In the genomic region with DNA sequence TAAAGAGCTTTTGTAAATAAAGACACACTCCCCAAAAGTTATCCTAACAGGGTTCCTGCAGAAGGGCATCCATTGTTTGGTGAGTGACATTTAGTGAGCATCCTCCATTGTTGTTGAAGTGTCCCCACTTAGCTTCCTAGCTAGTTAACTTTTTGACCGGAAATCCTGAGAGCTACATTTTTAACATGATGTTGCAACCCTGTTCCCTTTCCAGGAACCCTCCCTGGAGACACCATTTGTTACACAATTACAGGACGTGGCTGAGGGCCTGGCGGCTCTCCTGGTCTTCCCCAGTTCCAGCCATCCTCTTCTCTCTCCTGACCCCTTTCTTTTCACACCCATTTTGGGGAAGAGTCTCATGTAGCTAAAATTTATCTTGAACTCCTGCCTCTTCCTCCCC, we compare ENCODE assay signal across 8 mouse cellular contexts. TPM values are rescaled to one million over a fixed set of nuclear protein-coding genes. Genes with fewer than 3 reads are reported as not detected.
DNase-seq lines count a peak whose midpoint lies in the region; ATAC-seq and TF ChIP-seq lines count a peak whose summit lies in the region.

No protein-coding gene starts in this region.

- H3K9ac ChIP-seq in midbrain, embryonic 15.5 days: no peak overlapping the region
- H3K9ac ChIP-seq in midbrain, postnatal 0 days (replicated peaks; ENCODE audit: low read length, poor library complexity, severe bottlenecking): no peak overlapping the region
- H3K9ac ChIP-seq in kidney, postnatal 0 days (ENCODE audit: low read depth, low read length): no peak overlapping the region
- no peak overlapping the region for H3K9ac ChIP-seq in midbrain, embryonic 16.5 days (ENCODE audit: low read depth, low read length)

- intact Hi-C loops in gastrocnemius, postnatal 14 days (cut with DNase I; ENCODE audit: low total_unique reads): no loop called here

- H3K27ac ChIP-seq in midbrain, embryonic 15.5 days: no peak overlapping the region
- no peak overlapping the region for H3K27ac ChIP-seq in midbrain, postnatal 0 days (ENCODE audit: low read depth, low read length)
- peak overlapping the region; percentile 81 for H3K27ac ChIP-seq in kidney, postnatal 0 days
- H3K27ac ChIP-seq in midbrain, embryonic 16.5 days (ENCODE audit: low read length): no peak overlapping the region

- peak overlapping the region; percentile 80; the same call in 1 of the 2 replicates for H3K4me2 ChIP-seq in midbrain, embryonic 15.5 days
- no peak overlapping the region for H3K4me2 ChIP-seq in midbrain, postnatal 0 days (ENCODE audit: low read depth, low read length, poor library complexity, severe bottlenecking)
- no peak overlapping the region for H3K4me2 ChIP-seq in kidney, postnatal 0 days (ENCODE audit: low read length)
- H3K4me2 ChIP-seq in midbrain, embryonic 16.5 days (ENCODE audit: low read length): peak overlapping the region; percentile 80; the same call in 1 of the 2 replicates

- 71% methylated on average over 3 of the region's 3 CpGs for WGBS in midbrain, embryonic 15.5 days
- 80% methylated on average over 3 of the region's 3 CpGs for WGBS in midbrain, postnatal 0 days
- WGBS in kidney, postnatal 0 days: 29% methylated on average over 3 of the region's 3 CpGs
- WGBS in midbrain, embryonic 16.5 days: 71% methylated on average over 3 of the region's 3 CpGs

- no peak for ATAC-seq in midbrain, embryonic 15.5 days (replicated peaks)
- ATAC-seq in midbrain, postnatal 0 days (ENCODE audit: low FRiP score): no peak
- no peak for ATAC-seq in kidney, postnatal 0 days (replicated peaks; ENCODE audit: low FRiP score, low read depth)
- ATAC-seq in midbrain, embryonic 16.5 days: no peak

- no peaks in the 10 kb centered on the region for H3K9me3 ChIP-seq in midbrain, embryonic 15.5 days
- H3K9me3 ChIP-seq in midbrain, postnatal 0 days (ENCODE audit: low read length): no peaks in the 10 kb centered on the region
- no peaks in the 10 kb centered on the region for H3K9me3 ChIP-seq in kidney, postnatal 0 days (replicated peaks; ENCODE audit: low read length)
- no peaks in the 10 kb centered on the region for H3K9me3 ChIP-seq in midbrain, embryonic 16.5 days (replicated peaks; ENCODE audit: control insufficient read depth, low read length, poor library complexity, severe bottlenecking)

- no peak overlapping the region for H3K4me3 ChIP-seq in midbrain, embryonic 15.5 days
- no peak overlapping the region for H3K4me3 ChIP-seq in midbrain, postnatal 0 days (ENCODE audit: low read depth, low read length)
- no peak overlapping the region for H3K4me3 ChIP-seq in kidney, postnatal 0 days (replicated peaks; ENCODE audit: low read depth, low read length)
- H3K4me3 ChIP-seq in midbrain, embryonic 16.5 days (ENCODE audit: low read depth, low read length): no peak overlapping the region

- no peaks in the 10 kb centered on the region for H3K36me3 ChIP-seq in midbrain, embryonic 15.5 days (replicated peaks)
- no peaks in the 10 kb centered on the region for H3K36me3 ChIP-seq in midbrain, postnatal 0 days (ENCODE audit: insufficient read depth, low read length)
- H3K36me3 ChIP-seq in kidney, postnatal 0 days (ENCODE audit: insufficient read depth, low read length): no peaks in the 10 kb centered on the region
- H3K36me3 ChIP-seq in midbrain, embryonic 16.5 days (ENCODE audit: control insufficient read depth, insufficient read depth, low read length): no peaks in the 10 kb centered on the region

- no peak for TF ChIP-seq CTCF in midbrain, postnatal 0 days (IDR thresholded peaks at IDR 0.05)
- TF ChIP-seq CTCF in kidney, postnatal 0 days (IDR thresholded peaks at IDR 0.05; ENCODE audit: low read depth): no peak

- H3K4me1 ChIP-seq in midbrain, embryonic 15.5 days: peaks cover 36% of the 10 kb centered on the region
- H3K4me1 ChIP-seq in midbrain, postnatal 0 days (ENCODE audit: insufficient read depth, low read length): peaks cover 14% of the 10 kb centered on the region
- H3K4me1 ChIP-seq in kidney, postnatal 0 days (replicated peaks; ENCODE audit: insufficient read depth, low read length): peaks cover 5% of the 10 kb centered on the region; the same call in 1 of the 2 replicates
- H3K4me1 ChIP-seq in midbrain, embryonic 16.5 days (ENCODE audit: control insufficient read depth, insufficient read depth, low read length): peaks cover 25% of the 10 kb centered on the region

- no peaks in the 10 kb centered on the region for H3K27me3 ChIP-seq in midbrain, embryonic 15.5 days (replicated peaks)
- H3K27me3 ChIP-seq in midbrain, postnatal 0 days (ENCODE audit: insufficient read depth, low read length): no peaks in the 10 kb centered on the region
- no peaks in the 10 kb centered on the region for H3K27me3 ChIP-seq in kidney, postnatal 0 days (ENCODE audit: insufficient read depth, low read length)
- H3K27me3 ChIP-seq in midbrain, embryonic 16.5 days (ENCODE audit: control insufficient read depth, insufficient read depth, low read depth, low read length): no peaks in the 10 kb centered on the region

- no peak for DNase-seq in midbrain, postnatal 0 days (ENCODE audit: low spot score)
- DNase-seq in gastrocnemius, postnatal 14 days: peak; percentile 69
- DNase-seq in kidney, postnatal 0 days (ENCODE audit: low spot score): peak; percentile 50
- DNase-seq in left cerebral cortex, adult 11 months (ENCODE audit: low spot score): no peak
- DNase-seq in thymus, adult 18-20 months: no peak
- DNase-seq in cerebellum, adult 11-12 months: no peak

RNA-seq across cellular contexts. Expression of a gene that starts 1.1 kb away (rescaled TPM):
- polyA plus RNA-seq in midbrain, embryonic 15.5 days (2015; fragmentation: Nextera tagmentation; extraction: Ambion mirVana): 27.8 and 29.1 TPM in 2 replicates
- 24.6 and 29.7 TPM in 2 replicates for total RNA-seq in midbrain, postnatal 0 days (2014; rRNA removed)
- 19.4 and 19.7 TPM in 2 replicates for polyA plus RNA-seq in midbrain, postnatal 0 days (2015; fragmentation: Nextera tagmentation; extraction: Ambion mirVana)
- 10 to 100 TPM; 20.8 to 22.0 TPM for total RNA-seq in gastrocnemius, postnatal 14 days (2021)
- polyA plus RNA-seq in kidney, postnatal 0 days (2015; fragmentation: Nextera tagmentation; extraction: Ambion mirVana): 22.1 and 25.2 TPM in 2 replicates
- 24.2 and 25.4 TPM in 2 replicates for polyA plus RNA-seq in midbrain, embryonic 16.5 days (2015; fragmentation: Nextera tagmentation; extraction: Ambion mirVana)

RNA-seq across cellular contexts. Expression of a gene that starts 36.1 kb away (rescaled TPM):
- polyA plus RNA-seq in midbrain, embryonic 15.5 days (2015; fragmentation: Nextera tagmentation; extraction: Ambion mirVana): 74.9 and 76.4 TPM in 2 replicates
- 41.7 and 49.3 TPM in 2 replicates for total RNA-seq in midbrain, postnatal 0 days (2014; rRNA removed)
- 75.8 and 82.5 TPM in 2 replicates for polyA plus RNA-seq in midbrain, postnatal 0 days (2015; fragmentation: Nextera tagmentation; extraction: Ambion mirVana)
- total RNA-seq in gastrocnemius, postnatal 14 days (2021): 10 to 100 TPM; 23.4 to 26.4 TPM
- polyA plus RNA-seq in kidney, postnatal 0 days (2015; fragmentation: Nextera tagmentation; extraction: Ambion mirVana): 83.0 and 85.0 TPM in 2 replicates
- polyA plus RNA-seq in midbrain, embryonic 16.5 days (2015; fragmentation: Nextera tagmentation; extraction: Ambion mirVana): 65.7 and 71.5 TPM in 2 replicates

RNA-seq across cellular contexts. Expression of a gene that starts 36.8 kb away (rescaled TPM):
- 20.1 and 20.5 TPM in 2 replicates for polyA plus RNA-seq in midbrain, embryonic 15.5 days (2015; fragmentation: Nextera tagmentation; extraction: Ambion mirVana)
- total RNA-seq in midbrain, postnatal 0 days (2014; rRNA removed): 43.2 and 45.3 TPM in 2 replicates
- polyA plus RNA-seq in midbrain, postnatal 0 days (2015; fragmentation: Nextera tagmentation; extraction: Ambion mirVana): 13.8 and 14.2 TPM in 2 replicates
- 100 to 1,000 TPM; 101 to 117 TPM for total RNA-seq in gastrocnemius, postnatal 14 days (2021)
- polyA plus RNA-seq in kidney, postnatal 0 days (2015; fragmentation: Nextera tagmentation; extraction: Ambion mirVana): 11.7 TPM in 2 replicates
- polyA plus RNA-seq in midbrain, embryonic 16.5 days (2015; fragmentation: Nextera tagmentation; extraction: Ambion mirVana): 15.5 and 18.2 TPM in 2 replicates

RNA-seq across cellular contexts. Expression of a gene that starts 56.8 kb away (rescaled TPM):
- polyA plus RNA-seq in midbrain, embryonic 15.5 days (2015; fragmentation: Nextera tagmentation; extraction: Ambion mirVana): 1.2 and 1.5 TPM in 2 replicates
- 3.1 and 3.7 TPM in 2 replicates for total RNA-seq in midbrain, postnatal 0 days (2014; rRNA removed)
- polyA plus RNA-seq in midbrain, postnatal 0 days (2015; fragmentation: Nextera tagmentation; extraction: Ambion mirVana): 0.91 and 1.1 TPM in 2 replicates
- 1 to 10 TPM; 5.3 to 7.1 TPM for total RNA-seq in gastrocnemius, postnatal 14 days (2021)
- polyA plus RNA-seq in kidney, postnatal 0 days (2015; fragmentation: Nextera tagmentation; extraction: Ambion mirVana): 6.9 and 7.7 TPM in 2 replicates
- 1.3 TPM in 2 replicates for polyA plus RNA-seq in midbrain, embryonic 16.5 days (2015; fragmentation: Nextera tagmentation; extraction: Ambion mirVana)

RNA-seq across cellular contexts. Expression of a gene that starts 57.5 kb away (rescaled TPM):
- polyA plus RNA-seq in midbrain, embryonic 15.5 days (2015; fragmentation: Nextera tagmentation; extraction: Ambion mirVana): 11.1 and 12.7 TPM in 2 replicates
- total RNA-seq in midbrain, postnatal 0 days (2014; rRNA removed): 15.1 and 17.9 TPM in 2 replicates
- polyA plus RNA-seq in midbrain, postnatal 0 days (2015; fragmentation: Nextera tagmentation; extraction: Ambion mirVana): 8.4 and 9.9 TPM in 2 replicates
- 1 to 10 TPM; 3.5 TPM for total RNA-seq in gastrocnemius, postnatal 14 days (2021)
- polyA plus RNA-seq in kidney, postnatal 0 days (2015; fragmentation: Nextera tagmentation; extraction: Ambion mirVana): 7.4 and 7.8 TPM in 2 replicates
- 10.5 and 10.8 TPM in 2 replicates for polyA plus RNA-seq in midbrain, embryonic 16.5 days (2015; fragmentation: Nextera tagmentation; extraction: Ambion mirVana)

Comparison
In these comparisons a context has a peak if more than half of its experiments do, and no peak if none do; other contexts are left out.
1. H3K4me2 ChIP-seq: peak in midbrain, embryonic 15.5 days (single experiment) and midbrain, embryonic 16.5 days (single experiment); none in midbrain, postnatal 0 days (single experiment) and kidney, postnatal 0 days (single experiment).
2. DNase-seq: peak in gastrocnemius, postnatal 14 days (single experiment) and kidney, postnatal 0 days (single experiment); none in midbrain, postnatal 0 days (single experiment), left cerebral cortex, adult 11 months (single experiment), thymus, adult 18-20 months (0 of 2) and cerebellum, adult 11-12 months (single experiment).